10 mouse cellular contexts compared by ENCODE assay signal in genomic region chr3:67564731-67565357, GRCm38 (mm10). TPM values are rescaled to one million over a fixed set of nuclear protein-coding genes. Genes with fewer than 3 reads are reported as not detected.
DNase-seq lines count a peak whose midpoint lies in the region; ATAC-seq and TF ChIP-seq lines count a peak whose summit lies in the region.
"Had no signal": no experiment of that assay in that cellular context is flagged by ENCODE, and none has a peak within 500 bp of the region (broad histone marks: within the 10 kb centered on the region; RNA-seq: fewer than 3 reads in every experiment).

No protein-coding gene starts in this region.

- no peaks in the 10 kb centered on the region for H3K9me3 ChIP-seq in midbrain, postnatal 0 days (ENCODE audit: low read length)
- no peaks in the 10 kb centered on the region for H3K9me3 ChIP-seq in limb, embryonic 10.5 days (replicated peaks)
- H3K9me3 ChIP-seq: heart, embryonic 13.5 days had no signal

- ATAC-seq in hematopoietic stem cell, adult 5-6 weeks (replicated peaks in 1 of 2; ENCODE audit: insufficient read depth in 1 of 2, low FRiP score in 2 of 2, low TSS enrichment in 1 of 2, low read depth in 1 of 2, poor library complexity in 2 of 2, severe bottlenecking in 2 of 2) = peak; percentile 30 to 50; a peak in 2 of 4 replicates
- peak; percentile 57; the same call in 1 of the 2 replicates for ATAC-seq in midbrain, postnatal 0 days (ENCODE audit: low FRiP score)

- intact Hi-C loops in left cerebral cortex, adult 2 months (cut with DNase I) = loop anchor here (10.0 kb wide), 1 partner anchor 1230 kb away; no protein-coding TSS in a partner anchor

- no peaks in the 10 kb centered on the region for H3K27me3 ChIP-seq in midbrain, postnatal 0 days (ENCODE audit: insufficient read depth, low read length)
- H3K27me3 ChIP-seq in limb, embryonic 10.5 days (ENCODE audit: low read depth, poor library complexity, severe bottlenecking) = no peaks in the 10 kb centered on the region

- no peaks in the 10 kb centered on the region for H3K4me1 ChIP-seq in midbrain, postnatal 0 days (ENCODE audit: insufficient read depth, low read length)
- no peaks in the 10 kb centered on the region for H3K4me1 ChIP-seq in limb, embryonic 10.5 days
- H3K4me1 ChIP-seq: heart, embryonic 13.5 days had no signal

- WGBS in midbrain, postnatal 0 days = 31% methylated on average over 5 of the region's 5 CpGs
- 69% methylated on average over 5 of the region's 5 CpGs for WGBS in limb, embryonic 10.5 days

- H3K27ac ChIP-seq in left cerebral cortex, adult 2 months = no peak overlapping the region
- H3K27ac ChIP-seq in midbrain, postnatal 0 days (ENCODE audit: low read depth, low read length) = no peak overlapping the region
- H3K27ac ChIP-seq in limb, embryonic 10.5 days = no peak overlapping the region
- H3K27ac ChIP-seq: heart, embryonic 13.5 days had no signal

- no peaks in the 10 kb centered on the region for H3K36me3 ChIP-seq in midbrain, postnatal 0 days (ENCODE audit: insufficient read depth, low read length)
- no peaks in the 10 kb centered on the region for H3K36me3 ChIP-seq in limb, embryonic 10.5 days
- H3K36me3 ChIP-seq: heart, embryonic 13.5 days had no signal

- TF ChIP-seq CTCF in left cerebral cortex, adult 2 months (IDR thresholded peaks at IDR 0.05) = peak; percentile 45
- peak; percentile 77 for TF ChIP-seq CTCF in midbrain, postnatal 0 days (IDR thresholded peaks at IDR 0.05)

- no peak overlapping the region for H3K4me3 ChIP-seq in left cerebral cortex, adult 2 months
- no peak overlapping the region for H3K4me3 ChIP-seq in midbrain, postnatal 0 days (ENCODE audit: low read depth, low read length)
- no peak overlapping the region for H3K4me3 ChIP-seq in limb, embryonic 10.5 days
- H3K4me3 ChIP-seq: heart, embryonic 13.5 days had no signal

- DNase-seq in cerebellum, postnatal 10 days = peak; percentile 63
- DNase-seq in cerebellum, adult 9-10 months = no peak
- no peak for DNase-seq in left cerebral cortex, adult 2 months (ENCODE audit: extremely low spot score in 1 of 2, low spot score in 2 of 2)
- no peak for DNase-seq in left cerebral cortex, adult 11 months (ENCODE audit: low spot score)
- peak; percentile 73 for DNase-seq in midbrain, postnatal 0 days (ENCODE audit: low spot score)
- no peak for DNase-seq in limb, embryonic 10.5 days (ENCODE audit: low spot score)
- no peak for DNase-seq in testis, postnatal 10 days (ENCODE audit: low spot score)

- H3K4me2 ChIP-seq in midbrain, postnatal 0 days (ENCODE audit: low read depth, low read length, poor library complexity, severe bottlenecking) = no peak overlapping the region
- H3K4me2 ChIP-seq: heart, embryonic 13.5 days had no signal

- no peak overlapping the region for H3K9ac ChIP-seq in midbrain, postnatal 0 days (replicated peaks; ENCODE audit: low read length, poor library complexity, severe bottlenecking)
- H3K9ac ChIP-seq: heart, embryonic 13.5 days had no signal

RNA-seq across cellular contexts. Expression of gene Mfsd1, which starts 17.7 kb away (rescaled TPM):
- total RNA-seq in left cerebral cortex, adult 2 months (2021) = 10 to 100 TPM; 29.7 to 34.7 TPM
- 113 and 120 TPM in 2 replicates for total RNA-seq in hematopoietic stem cell, adult 5-6 weeks (2017)
- 24.7 and 26.0 TPM in 2 replicates for total RNA-seq in midbrain, postnatal 0 days (2014; rRNA removed)
- polyA plus RNA-seq in midbrain, postnatal 0 days (2015; fragmentation: Nextera tagmentation; extraction: Ambion mirVana) = 25.8 and 27.7 TPM in 2 replicates
- 59.7 and 61.5 TPM in 2 replicates for polyA plus RNA-seq in limb, embryonic 10.5 days (2016; fragmentation: Nextera tagmentation; extraction: Ambion mirVana)

RNA-seq across cellular contexts. Expression of gene Rarres1, which starts 49.5 kb away (rescaled TPM):
- 1 to 10 TPM; 1.5 to 1.7 TPM for total RNA-seq in left cerebral cortex, adult 2 months (2021)
- not detected in 2 replicates for total RNA-seq in hematopoietic stem cell, adult 5-6 weeks (2017)
- total RNA-seq in midbrain, postnatal 0 days (2014; rRNA removed) = 4.2 and 6.1 TPM in 2 replicates
- polyA plus RNA-seq in midbrain, postnatal 0 days (2015; fragmentation: Nextera tagmentation; extraction: Ambion mirVana) = 5.9 and 6.3 TPM in 2 replicates
- polyA plus RNA-seq in limb, embryonic 10.5 days (2016; fragmentation: Nextera tagmentation; extraction: Ambion mirVana) = 0.95 and 5.5 TPM in 2 replicates
- polyA plus RNA-seq: C2C12 had no signal

Comparison
In these comparisons a context has a peak if more than half of its experiments do, and no peak if none do; other contexts are left out.
1. DNase-seq: peak in cerebellum, postnatal 10 days (2 of 2) and midbrain, postnatal 0 days (single experiment); none in cerebellum, adult 9-10 months (single experiment), left cerebral cortex, adult 2 months (0 of 2), left cerebral cortex, adult 11 months (single experiment), limb, embryonic 10.5 days (single experiment) and testis, postnatal 10 days (single experiment).